Mouse (Mus musculus): Measurements from ENCODE around the gene Atp5g3.
"Not testable (repeated sequence)": the region's sequence is repeated elsewhere in the genome, so short reads cannot be mapped to it uniquely, and the experiment has no call there.

The Atp5g3 gene

DNA sequence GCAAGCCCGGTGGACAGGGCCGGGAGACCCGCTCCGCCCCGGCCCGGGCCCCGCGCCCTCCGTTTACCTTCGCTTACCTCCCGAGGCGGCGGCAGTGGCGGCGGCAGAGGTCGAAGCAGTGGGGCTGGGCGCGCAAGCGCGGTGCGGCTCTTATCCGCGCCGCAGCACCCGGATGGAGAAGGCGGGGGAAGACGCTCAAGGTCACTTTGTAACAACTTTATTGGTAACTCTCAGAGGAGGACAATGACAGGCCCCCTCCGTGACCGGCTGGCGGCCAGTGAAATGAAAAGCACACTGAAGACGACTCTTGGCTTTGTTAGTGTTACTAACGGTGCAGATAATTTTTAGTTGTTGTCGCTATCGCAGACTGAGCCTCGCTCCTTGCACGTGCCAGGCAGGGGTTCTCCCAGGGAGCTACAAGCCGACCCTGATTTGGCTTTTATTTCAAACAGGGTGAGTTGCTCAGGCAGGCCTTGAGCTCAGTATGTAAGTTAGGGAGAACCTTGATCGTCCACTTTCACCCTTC, at the start of gene Atp5g3:
TSS of gene Atp5g3 (minus strand) at position 152 of the 526 bp plus-strand sequence.
- DNase-seq (ENCODE audit: low read depth): peak; percentile 93

DNA sequence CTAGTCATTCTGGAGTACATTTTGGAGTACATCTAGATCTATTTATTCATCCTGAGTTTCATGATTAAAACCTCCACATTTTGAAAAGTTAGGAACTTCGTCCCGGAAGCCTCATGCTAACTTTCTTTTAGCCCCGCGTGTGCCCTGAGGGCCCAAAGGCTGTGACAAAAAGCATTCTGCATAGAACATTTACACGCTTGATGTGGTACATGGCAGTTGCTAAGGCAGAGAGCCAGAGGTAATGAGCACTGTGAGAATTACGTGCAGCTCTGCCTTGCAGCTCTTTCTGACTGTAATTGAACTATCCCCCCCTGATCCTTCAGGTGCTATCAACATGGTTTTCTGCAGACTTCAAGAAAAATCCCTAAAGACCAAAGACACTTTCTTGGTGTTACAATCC, 47.2 kb upstream of the Atp5g3 start:
- no peak for DNase-seq (ENCODE audit: low read depth)

DNA sequence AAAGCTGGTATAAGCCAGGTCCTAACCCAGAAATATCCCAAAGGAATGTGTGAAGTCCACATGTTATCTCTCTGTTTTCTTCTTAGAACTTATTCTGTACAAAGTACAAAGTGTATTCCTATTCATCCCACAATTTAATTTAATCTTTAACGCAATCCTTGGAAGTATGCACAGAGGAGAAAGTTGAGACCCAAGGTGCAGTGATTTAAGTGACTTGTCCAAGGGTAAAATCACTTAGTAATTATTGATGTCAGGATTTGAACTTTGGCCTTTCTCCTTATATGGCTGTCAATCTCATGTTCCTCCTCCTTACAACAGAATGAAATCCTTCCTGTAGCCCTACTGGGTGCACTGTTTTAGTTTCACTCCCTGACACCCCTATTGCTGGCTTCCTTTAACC, 42.5 kb upstream of the Atp5g3 start:
- DNase-seq (ENCODE audit: low read depth): no peak

DNA sequence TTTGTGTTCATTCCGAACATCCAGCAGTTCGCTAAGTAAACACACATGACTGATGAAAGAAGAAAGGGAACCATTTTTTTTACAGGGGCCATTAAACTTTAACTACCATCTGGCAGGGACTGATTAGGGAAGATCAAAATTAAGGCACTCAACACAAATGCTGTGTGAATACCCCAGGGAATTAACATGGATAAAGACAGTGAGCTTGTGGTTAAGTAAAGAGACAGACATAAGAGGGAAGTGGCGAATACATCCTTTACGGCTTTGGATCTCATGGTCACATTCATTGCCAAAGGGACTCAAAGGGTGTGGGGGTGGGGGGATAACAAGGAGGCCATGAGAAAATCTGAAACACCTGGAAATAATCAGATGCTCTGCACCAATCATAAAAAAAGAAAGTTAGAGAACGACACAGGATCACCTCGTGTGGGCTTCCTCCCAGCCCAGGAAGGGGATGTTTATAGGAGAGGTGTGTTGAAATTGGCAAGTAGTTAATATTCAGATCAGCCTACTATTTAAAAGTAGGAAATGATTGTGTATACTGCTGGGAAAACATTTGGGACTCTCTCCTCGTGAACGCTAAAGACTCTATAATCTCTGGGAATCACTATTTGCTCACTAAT, 41.6 kb upstream of the Atp5g3 start:
- no peak for DNase-seq (ENCODE audit: low read depth)

DNA sequence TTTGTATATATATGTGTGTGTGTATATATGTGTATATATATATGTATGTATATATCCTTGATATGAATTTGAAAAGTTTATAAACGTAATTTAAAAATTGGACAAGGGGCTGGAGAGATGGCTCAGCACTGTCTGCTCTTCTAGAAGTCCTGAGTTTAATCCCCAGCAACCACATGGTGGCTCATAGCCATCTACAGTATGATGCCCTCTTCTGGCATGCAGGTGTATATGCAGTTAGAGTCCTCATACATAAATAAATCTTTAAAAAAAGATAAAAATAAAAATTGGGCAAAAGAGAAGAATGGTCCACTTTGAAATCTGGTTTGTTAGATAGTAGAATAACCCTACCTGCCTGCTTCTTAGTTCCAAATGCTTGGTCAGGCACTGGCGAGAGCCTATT, 36.2 kb upstream of the Atp5g3 start:
- DNase-seq (ENCODE audit: low read depth): no peak

DNA sequence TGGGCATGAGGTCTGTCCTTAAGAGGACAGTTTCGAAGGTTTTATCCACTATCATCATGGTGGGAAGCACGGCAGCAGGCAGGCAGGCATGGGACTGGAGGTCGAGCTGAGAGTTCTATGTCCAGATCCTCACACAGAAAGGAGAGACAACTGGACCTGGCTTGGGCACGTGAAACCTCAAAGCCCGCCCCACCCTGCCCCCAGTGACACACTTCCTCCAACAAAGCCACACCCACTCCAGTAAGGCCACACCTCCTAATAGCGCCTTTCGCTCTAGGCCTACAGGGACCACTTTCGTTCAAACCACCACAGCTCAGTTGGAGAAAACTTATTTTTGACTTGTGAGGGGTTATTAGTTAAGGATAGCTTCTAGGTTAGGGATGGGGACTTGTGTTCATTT, 32.6 kb upstream of the Atp5g3 start:
- no peak for DNase-seq (ENCODE audit: low read depth)

DNA sequence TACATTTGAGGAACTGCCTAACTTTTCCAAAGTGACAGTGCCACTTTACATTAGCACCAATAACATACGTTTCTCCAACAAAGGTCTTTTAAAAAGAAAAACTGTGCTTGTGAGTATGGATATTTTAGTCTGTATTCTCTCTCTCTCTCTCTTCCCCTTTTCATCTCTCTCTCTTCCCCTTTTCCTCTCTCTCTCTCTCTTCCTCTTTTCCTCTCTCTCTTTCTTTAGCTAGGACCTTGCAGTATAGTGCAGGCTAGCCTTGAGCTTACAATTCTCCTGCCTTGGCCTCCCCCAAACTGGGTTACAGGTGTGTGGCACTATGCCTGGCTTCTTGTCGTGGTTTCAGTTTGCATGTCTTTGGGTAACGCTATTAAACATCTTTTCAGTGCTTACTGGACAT, 31.7 kb upstream of the Atp5g3 start:
- no peak for DNase-seq (ENCODE audit: low read depth)

DNA sequence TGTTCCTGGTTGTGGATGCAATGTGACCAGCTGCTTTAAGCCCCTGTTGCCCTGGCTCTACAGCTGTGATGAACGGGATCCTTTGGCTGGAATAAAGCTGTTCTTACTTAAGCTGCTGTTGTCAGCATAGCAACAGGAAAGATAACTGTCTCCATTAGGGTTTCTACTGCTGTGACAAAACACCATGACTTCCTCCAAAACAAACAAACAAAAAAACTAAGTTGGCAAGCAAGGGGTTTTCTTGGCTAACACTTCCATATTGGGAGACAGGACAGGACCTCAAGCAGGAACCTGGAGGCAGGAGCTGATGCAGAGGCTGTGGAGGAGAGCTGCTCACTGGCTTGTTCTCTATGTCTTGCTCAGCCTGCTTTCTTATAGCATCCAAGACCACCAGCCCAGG, 30.2 kb upstream of the Atp5g3 start:
- no peak for DNase-seq (ENCODE audit: low read depth)

DNA sequence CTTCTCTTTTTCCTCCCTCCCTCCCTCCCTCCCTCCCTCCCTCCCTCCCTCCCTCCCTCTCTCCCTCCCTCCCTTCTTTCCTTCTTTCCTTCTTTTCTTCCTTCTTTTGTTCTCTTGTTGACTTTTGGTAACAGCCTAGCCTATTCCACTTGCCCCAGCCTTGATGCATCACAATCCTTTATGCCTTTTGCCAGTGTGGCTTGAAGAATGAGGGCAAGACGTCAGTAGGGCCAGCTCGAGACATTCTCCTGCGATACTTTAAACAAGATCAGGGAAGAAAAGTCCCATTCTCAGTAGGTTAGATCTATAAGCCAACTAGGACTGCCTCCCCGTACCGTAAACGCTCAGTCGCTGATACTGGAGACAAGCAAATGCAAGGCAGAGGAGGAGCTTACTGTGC, 29.3 kb upstream of the Atp5g3 start:
- DNase-seq (ENCODE audit: low read depth): no peak

DNA sequence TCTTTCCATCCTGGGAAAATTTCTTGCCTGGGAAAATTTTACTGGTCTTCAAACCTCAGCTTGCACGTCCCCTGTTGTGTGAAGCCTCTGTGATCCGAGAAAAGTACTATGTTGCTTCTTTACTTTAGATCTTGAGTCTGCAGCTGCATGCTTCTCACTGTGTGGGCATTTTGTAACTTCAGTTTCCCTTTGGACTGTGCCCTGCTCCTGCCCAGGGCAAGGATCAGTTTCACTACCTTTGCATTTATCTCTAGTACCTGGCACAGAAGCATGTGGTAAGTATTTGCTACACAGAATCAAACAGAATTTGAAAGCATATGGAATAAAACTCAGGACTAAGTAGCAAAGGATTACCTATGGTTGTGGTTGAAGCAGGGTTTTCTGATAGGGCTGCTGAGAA, 27.8 kb upstream of the Atp5g3 start:
- no peak for DNase-seq (ENCODE audit: low read depth)

DNA sequence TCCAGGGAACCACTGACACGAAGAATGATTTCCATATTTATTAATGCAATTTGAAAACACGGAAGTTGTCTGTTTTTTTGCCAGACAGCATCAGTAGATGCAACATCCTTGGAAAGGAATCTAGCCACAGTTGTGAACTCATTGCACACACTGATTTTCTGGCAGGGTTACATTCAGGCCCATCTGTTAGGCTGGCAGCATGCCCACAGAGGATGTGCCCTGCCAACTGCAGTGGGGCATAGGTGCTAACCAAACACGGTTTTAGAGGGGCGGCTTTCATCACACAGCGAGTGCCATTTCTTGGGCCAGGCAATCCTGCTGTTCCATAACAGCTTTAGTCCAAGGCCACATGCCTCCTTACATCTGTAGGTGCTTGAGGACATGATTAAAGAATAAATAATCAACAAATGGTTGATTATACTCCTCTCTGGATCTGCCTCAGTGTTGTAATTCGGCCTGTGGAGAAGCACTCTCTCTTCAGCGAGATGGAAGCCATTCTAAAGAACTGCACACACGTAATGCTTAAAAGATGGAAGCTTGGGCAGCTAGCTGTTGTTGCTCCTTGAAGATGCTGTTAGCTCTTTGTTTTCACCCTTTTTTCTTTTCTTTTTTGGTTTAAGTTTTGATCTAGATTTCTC, 21.7 kb upstream of the Atp5g3 start:
- no peak for DNase-seq (ENCODE audit: low read depth)

DNA sequence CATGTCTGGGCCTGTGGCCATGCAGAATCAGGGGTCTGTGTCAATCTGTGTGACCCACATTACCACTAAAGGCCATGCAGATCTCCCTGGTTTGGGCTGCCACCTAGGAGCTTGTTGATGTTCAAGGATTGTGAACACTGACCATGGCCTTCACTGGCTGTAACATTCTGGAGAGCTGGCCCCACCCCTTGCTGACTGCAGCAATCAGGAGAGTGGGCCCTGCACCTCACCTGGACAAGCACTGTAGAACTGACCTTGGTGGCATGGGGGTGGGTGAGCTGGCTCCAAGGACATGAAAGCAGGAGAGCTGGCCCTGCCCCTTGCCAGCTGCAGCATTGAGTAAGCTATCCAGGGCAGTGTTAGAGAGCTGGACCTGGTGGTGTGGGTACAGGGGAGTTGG, 16.6 kb upstream of the Atp5g3 start:
- no peak for DNase-seq (ENCODE audit: low read depth)

DNA sequence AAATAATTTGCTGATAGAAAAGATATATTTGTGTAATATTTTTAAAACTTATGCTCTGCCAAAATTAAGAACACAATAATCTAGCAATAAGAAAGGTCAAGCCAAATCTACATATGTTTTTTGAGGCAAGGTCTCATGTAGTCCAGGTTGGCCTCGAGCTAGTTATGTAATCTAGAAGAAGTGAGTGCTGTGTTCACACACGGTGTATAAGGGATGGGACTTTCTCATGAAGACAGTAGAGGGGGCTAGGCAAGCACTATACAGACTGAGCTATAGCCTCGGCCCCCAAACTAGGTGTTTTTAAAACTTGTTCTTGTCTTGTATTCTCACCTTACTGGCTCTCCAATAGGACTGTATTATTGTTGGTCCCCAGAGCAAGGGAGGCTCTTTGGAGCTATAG, 14.4 kb upstream of the Atp5g3 start:
- no peak for DNase-seq (ENCODE audit: low read depth)

DNA sequence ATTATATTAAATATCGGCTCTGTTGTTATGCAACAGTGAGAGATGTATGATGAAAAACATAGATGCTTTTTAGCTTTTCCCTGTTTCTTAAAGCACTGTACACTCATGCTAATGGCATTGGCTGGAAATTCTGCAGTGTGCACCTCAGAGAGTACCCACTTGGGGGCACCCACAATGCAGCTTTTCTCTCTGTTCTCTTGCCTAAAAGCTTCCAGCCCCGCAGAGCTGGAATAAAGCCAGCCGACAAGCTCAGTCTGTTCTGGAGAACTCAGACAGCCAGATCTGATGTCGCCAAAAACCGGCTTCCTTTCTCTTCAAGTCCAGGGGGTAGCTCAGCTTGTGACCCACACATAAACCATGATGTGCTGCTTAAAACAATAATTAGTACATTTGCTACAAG, 14.0 kb upstream of the Atp5g3 start:
- no peak for DNase-seq (ENCODE audit: low read depth)

DNA sequence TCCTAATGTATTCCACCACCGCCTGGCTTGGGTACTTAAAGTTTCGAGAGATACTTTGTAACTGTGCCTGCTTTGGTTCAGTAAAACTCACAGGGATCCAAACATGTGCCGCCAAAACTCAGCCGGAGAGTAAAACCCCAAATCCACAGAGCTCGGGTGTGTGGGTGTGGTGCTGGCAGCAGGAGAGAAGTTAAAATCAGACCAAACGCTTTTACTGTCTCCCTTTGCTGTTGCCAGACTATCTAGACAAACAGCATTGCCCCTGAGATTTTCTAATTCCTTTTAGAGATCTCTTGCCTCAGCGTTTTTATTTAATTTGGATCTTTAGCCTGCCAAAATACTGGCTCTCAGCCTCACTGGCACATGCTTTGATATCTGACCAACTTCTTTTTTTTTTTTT, 8.5 kb upstream of the Atp5g3 start:
- no peak for DNase-seq (ENCODE audit: low read depth)

DNA sequence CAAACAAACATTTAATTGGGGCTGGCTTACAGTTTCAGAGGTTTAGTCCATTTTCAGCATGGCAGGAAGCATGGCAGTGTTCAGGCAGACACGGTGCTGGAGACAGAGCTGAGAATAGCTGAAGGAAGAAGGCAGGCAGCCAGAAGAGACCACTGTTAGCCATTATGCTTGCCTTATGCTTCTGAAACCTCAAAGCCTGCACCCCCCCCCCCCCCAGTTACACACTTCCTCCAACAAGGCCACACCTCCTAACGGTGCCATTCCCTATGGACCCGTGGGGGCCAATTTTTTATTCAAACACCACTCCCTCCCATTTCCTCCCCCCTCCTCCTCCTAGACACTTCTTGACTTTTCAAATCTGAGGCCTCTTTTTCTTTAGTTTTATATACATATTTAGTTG, 1.1 kb upstream of the Atp5g3 start:
- peak; percentile 23 for DNase-seq (ENCODE audit: low read depth)

DNA sequence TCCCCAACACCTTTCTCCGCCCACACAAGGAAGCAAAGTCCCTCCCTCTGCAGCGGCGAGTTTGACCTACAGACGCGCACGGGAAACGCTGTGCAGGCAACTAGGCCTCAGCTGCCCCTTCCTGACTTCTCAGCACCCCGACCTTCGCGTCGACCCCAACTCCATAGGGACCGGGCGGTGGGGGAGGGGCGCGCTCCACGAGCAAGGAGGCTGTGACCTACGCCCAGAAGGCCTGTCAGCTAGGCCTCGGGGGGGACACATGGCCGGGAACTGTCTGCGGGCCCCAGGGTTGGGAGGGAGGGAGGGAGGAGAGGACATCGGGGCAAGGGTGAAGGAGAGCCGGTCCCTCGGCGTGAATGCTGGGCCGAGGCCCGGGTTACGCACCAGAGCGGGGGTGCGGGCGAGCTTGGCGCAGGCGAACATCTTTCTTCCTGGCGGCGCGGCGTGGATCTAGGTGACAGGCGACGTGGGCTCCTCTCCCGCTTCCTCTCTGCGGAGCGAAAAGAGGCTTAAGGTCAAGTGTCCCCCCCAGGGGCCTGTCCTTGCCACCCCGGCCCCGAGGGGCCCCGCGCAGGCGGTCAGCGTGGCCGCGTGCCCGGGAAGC, 453 bp downstream of the Atp5g3 start:
- peak; percentile 73 for DNase-seq (ENCODE audit: low read depth)

DNA sequence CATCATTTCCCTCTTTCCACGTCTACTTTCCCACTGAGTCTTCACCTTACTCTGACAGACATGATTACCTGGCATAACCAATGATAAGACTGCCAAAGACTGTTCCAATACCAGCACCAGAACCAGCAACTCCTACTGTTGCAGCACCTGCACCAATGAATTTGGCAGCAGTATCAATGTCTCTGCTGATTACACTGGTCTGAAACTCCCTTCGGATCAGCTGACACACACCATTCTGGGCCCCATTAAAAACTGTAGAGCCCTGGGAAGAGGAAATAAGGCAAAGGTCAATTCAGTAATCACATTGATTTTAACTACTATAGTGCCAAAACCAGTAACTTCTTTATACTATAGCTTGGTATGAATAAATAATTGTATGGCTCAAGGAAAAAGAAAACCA, 2.0 kb downstream of the Atp5g3 start:
- no peak for DNase-seq (ENCODE audit: low read depth)

DNA sequence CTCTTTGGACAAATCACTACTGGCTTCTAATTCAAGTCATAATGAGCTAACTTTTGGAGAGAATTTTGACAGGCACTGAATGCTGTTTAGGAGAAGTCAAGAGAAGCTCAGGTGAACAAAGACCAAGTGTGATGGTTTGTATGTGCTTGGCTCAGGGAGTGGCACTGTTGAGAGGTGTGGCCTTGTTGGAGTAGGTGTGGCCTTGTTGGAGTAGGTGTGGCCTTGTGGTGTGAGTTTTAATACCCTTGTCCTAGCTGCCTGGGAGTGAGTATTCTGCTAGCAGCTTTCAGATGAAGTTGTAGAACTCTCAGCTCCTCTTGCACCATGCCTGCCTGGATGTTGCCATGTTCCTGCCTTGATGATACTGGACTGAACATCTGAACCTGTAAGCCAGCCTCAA, 6.4 kb downstream of the Atp5g3 start:
- DNase-seq (ENCODE audit: low read depth): not testable (repeated sequence)

DNA sequence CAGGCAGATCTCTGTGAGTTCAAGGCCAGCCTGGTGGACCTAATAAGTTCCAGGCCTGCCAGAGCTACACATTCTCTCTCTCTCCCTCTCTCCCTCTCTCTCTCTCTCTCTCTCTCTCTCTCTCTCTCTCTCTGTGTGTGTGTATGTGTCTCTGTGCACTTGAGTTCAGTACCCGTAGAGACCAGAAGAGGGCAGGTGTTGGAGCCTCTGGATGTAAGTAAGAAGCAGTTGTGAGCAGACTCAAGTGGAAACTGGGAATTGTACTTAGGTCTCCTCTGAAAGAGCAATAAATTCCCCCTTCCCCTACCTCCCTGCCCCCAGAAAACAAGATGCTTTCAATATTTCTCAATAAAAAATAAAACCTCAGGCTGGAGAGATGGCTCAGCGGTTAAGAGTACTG, 7.6 kb downstream of the Atp5g3 start:
- no peak for DNase-seq (ENCODE audit: low read depth)

DNA sequence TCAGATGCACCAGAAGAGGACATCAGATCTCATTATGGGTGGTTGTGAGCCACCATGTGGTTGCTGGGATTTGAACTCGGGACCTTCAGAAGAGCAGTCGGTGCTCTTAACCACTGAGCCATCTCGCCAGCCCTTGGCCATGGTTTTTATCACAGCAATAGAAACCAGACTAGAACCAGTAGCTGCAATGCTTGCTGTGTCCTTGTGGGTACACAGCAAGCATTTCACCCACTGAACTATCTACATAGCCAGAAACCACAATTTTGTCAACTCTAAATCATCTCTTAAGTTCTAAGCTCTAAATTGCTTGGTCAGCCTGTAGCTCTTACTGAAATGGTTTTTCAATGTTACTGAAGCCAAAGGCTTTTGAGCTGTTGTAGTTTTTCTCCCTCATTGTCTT, 8.8 kb downstream of the Atp5g3 start:
- not testable (repeated sequence) for DNase-seq (ENCODE audit: low read depth)

DNA sequence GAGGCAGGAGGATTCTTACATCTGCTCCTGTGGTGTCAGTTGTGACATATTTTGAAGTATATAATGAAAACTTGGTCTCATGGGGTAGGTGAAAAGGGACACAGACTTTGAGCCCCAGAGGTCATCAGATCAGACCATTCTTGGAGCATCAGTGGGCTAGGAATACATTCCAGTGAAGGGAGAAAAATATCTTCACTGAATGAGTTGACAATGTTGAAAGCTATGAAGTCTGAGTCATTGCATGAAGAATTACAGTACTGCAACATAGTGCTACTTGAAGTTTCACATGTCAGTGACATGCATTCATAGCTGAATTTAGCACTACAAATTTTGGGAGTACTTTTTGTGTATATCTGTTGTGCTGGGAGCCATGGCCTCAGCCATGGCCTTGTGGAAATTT, 10.0 kb downstream of the Atp5g3 start:
- DNase-seq (ENCODE audit: low read depth): no peak

DNA sequence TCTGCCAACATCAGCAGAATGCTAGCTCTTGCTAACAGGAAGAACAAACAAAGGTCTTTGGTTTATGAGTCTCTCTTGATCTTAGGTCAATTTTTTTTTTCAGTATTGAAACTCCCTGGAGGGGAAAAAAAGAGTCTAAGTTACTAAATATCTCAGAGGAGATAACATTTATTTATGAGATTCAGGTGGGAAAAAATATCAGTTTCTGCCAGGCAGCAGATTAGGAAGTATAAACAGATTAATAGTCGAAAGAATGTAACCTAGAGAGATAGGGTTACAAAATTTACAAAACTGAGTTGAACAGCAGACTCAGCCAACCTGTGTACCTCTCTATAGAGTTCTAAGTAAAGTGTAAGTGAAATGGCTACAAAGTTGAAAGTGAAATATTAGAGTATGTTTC, 10.8 kb downstream of the Atp5g3 start:
- no peak for DNase-seq (ENCODE audit: low read depth)

DNA sequence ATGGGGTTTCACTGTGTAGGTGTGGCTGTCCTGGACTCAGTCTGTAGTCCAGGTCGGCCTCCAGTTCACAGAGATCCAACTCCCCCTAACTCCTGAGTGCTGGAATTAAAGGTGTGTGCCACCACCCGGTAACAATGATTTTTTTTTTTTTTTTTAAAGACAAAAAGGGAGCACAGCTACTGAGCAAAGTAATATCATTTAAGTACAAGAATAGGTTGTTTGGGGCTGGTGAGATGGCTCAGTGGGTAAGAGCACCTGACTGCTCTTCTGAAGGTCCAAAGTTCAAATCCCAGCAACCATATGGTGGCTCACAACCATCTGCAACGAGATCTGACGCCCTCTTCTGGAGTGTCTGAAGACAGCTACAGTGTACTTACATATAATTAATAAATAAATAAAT, 14.2 kb downstream of the Atp5g3 start:
- DNase-seq (ENCODE audit: low read depth): not testable (repeated sequence)
